Mouse (Mus musculus): ENCODE measurements around the gene Rgs6. TPM values are rescaled to one million over a fixed set of nuclear protein-coding genes. Genes with fewer than 3 reads are reported as not detected.

Rgs6 gene
- polyA plus RNA-seq, 1 experiment from 2014 or later: 14.3 TPM

DNA sequence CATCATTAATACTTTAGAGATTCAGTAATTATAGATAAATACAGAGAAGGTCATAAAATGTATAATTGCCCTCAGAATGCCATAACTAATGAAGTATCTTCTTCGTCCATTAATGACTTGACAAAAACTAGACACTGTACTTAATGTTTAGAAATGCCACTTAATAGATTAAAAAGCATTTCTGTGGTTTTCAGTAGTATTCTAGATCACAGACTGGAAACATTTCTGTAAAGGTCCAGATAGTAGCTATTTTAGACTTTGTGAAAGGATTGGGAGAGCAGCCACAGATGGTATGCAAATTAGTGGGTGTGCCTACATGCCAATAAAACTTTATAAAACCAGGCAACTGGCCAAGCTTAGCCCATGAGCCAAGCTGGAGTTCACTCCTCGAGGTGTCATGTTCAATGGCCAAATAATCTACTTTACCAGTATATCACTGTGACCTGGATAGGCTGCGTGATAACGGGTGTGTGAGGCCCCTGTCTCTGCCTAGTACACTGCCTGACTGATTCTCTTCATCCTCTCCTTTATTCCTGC is 82.2 kb downstream of the Rgs6 start:
- H3K27me3 ChIP-seq (ENCODE audit: control insufficient read depth, insufficient read depth, low read length): no peaks in the 10 kb centered on the region
- no peak overlapping the region for H3K4me2 ChIP-seq
- H3K9ac ChIP-seq (ENCODE audit: low read depth, low read length): no peak overlapping the region
- no peak for ATAC-seq (replicated peaks; ENCODE audit: insufficient number of reproducible peaks, low FRiP score, low TSS enrichment)
- H3K4me3 ChIP-seq (ENCODE audit: low read depth, low read length): no peak overlapping the region
- H3K36me3 ChIP-seq (ENCODE audit: control insufficient read depth, insufficient read depth, low read length): no peaks in the 10 kb centered on the region
- WGBS (ENCODE audit: insufficient replicate concordance): 68% methylated on average over 4 of the region's 4 CpGs
- H3K9me3 ChIP-seq (replicated peaks; ENCODE audit: control insufficient read depth, low read length): no peaks in the 10 kb centered on the region
- no peak overlapping the region for H3K27ac ChIP-seq (ENCODE audit: low read depth, low read length)
- 0 out of 2 replicates have a peak, but pooled peaks cover 4% of the 10 kb centered on the region for H3K4me1 ChIP-seq (ENCODE audit: control insufficient read depth, insufficient read depth, low read length)

DNA sequence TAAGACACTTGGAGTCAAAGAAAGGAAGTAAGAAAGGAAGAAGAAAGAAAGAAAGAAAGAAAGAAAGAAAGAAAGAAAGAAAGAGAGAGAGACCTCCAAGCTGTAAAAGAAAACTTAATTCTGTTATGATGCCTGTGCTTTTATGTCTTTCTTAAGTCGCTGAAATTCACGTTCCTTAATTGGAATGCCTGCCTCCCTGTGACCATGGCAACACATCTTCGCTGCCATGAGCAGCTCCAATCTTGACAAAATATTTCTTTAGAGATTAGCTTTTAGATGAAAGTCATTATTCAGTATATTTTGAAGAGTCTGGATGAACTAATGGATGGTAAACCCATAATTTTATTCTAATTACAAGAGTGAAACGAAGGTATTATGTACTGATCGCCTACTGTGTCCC is 83.5 kb downstream of the Rgs6 start:
- H3K4me3 ChIP-seq (ENCODE audit: low read depth, low read length): no peak overlapping the region
- H3K4me1 ChIP-seq (ENCODE audit: control insufficient read depth, insufficient read depth, low read length): 0 out of 2 replicates have a peak, but pooled peaks cover 7% of the 10 kb centered on the region
- H3K36me3 ChIP-seq (ENCODE audit: control insufficient read depth, insufficient read depth, low read length): no peaks in the 10 kb centered on the region
- no peak overlapping the region for H3K4me2 ChIP-seq
- no peaks in the 10 kb centered on the region for H3K9me3 ChIP-seq (replicated peaks; ENCODE audit: control insufficient read depth, low read length)
- H3K9ac ChIP-seq (ENCODE audit: low read depth, low read length): no peak overlapping the region
- no peak for ATAC-seq (replicated peaks; ENCODE audit: insufficient number of reproducible peaks, low FRiP score, low TSS enrichment)
- H3K27ac ChIP-seq (ENCODE audit: low read depth, low read length): no peak overlapping the region
- WGBS (ENCODE audit: insufficient replicate concordance): 83% methylated on average over 5 of the region's 5 CpGs
- no peaks in the 10 kb centered on the region for H3K27me3 ChIP-seq (ENCODE audit: control insufficient read depth, insufficient read depth, low read length)

DNA sequence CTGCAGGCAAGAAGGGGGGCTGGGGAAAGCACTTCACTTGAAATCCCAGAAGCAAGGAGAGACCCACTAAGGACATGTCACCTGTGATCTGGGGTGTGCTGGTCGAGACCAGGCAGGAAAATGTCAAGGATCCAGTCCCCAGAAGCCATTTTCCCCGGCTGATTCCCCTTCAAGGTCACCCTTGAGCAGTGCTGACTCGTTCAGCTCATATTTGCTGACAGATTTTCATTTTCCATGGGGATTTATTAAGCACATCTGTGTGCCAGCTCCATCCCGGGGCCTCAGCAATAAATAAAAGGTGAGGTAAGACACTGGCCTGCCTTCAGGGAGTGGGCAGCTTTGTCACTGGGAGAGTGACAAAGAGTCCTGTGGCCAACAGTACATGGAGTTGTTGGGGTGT is 87.0 kb downstream of the Rgs6 start:
- no peak overlapping the region for H3K27ac ChIP-seq (ENCODE audit: low read depth, low read length)
- H3K9ac ChIP-seq (ENCODE audit: low read depth, low read length): no peak overlapping the region
- 0 out of 2 replicates have a peak, but pooled peaks cover 7% of the 10 kb centered on the region for H3K4me1 ChIP-seq (ENCODE audit: control insufficient read depth, insufficient read depth, low read length)
- H3K4me2 ChIP-seq: no peak overlapping the region
- no peak for ATAC-seq (replicated peaks; ENCODE audit: insufficient number of reproducible peaks, low FRiP score, low TSS enrichment)
- no peaks in the 10 kb centered on the region for H3K36me3 ChIP-seq (ENCODE audit: control insufficient read depth, insufficient read depth, low read length)
- H3K9me3 ChIP-seq (replicated peaks; ENCODE audit: control insufficient read depth, low read length): no peaks in the 10 kb centered on the region
- WGBS (ENCODE audit: insufficient replicate concordance): 69% methylated on average over 4 of the region's 4 CpGs
- no peak overlapping the region for H3K4me3 ChIP-seq (ENCODE audit: low read depth, low read length)
- H3K27me3 ChIP-seq (ENCODE audit: control insufficient read depth, insufficient read depth, low read length): no peaks in the 10 kb centered on the region

DNA sequence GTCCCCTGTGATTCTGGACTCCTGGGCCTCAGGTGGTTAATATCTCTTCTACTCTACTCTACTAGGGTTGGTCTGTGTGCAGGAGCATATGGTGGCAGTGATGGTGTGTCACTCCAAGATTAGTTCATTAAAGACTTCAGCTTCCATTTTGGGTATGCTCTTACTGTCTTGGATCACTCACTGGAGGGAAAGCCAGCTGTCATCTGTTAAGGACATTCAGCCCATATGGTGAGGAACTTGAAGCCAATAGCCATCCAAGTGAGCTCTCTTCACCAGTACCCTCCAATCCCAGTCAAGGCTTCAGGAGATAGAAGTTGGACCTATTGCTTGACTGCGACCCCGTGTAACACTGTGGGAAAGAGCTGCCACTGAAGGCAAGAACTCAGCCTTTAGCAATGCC is 98.9 kb downstream of the Rgs6 start:
- Histone ChIP-seq H3K9me3 (replicated peaks; ENCODE audit: control insufficient read depth, low read length) (no peaks in the 10 kb centered on the region; the same call in 1 of the 2 replicates), H3K4me3 (ENCODE audit: low read depth, low read length) (no peak overlapping the region), H3K27ac (ENCODE audit: low read depth, low read length) (no peak overlapping the region), H3K36me3 (ENCODE audit: control insufficient read depth, insufficient read depth, low read length) (no peaks in the 10 kb centered on the region), H3K27me3 (ENCODE audit: control insufficient read depth, insufficient read depth, low read length) (no peaks in the 10 kb centered on the region), H3K4me1 (ENCODE audit: control insufficient read depth, insufficient read depth, low read length) (no peaks in the 10 kb centered on the region), H3K9ac (ENCODE audit: low read depth, low read length) (no peak overlapping the region), H3K4me2 (no peak overlapping the region)
- WGBS (ENCODE audit: insufficient replicate concordance): 78% methylated on average over 2 of the region's 2 CpGs
- ATAC-seq (replicated peaks; ENCODE audit: insufficient number of reproducible peaks, low FRiP score, low TSS enrichment): no peak

DNA sequence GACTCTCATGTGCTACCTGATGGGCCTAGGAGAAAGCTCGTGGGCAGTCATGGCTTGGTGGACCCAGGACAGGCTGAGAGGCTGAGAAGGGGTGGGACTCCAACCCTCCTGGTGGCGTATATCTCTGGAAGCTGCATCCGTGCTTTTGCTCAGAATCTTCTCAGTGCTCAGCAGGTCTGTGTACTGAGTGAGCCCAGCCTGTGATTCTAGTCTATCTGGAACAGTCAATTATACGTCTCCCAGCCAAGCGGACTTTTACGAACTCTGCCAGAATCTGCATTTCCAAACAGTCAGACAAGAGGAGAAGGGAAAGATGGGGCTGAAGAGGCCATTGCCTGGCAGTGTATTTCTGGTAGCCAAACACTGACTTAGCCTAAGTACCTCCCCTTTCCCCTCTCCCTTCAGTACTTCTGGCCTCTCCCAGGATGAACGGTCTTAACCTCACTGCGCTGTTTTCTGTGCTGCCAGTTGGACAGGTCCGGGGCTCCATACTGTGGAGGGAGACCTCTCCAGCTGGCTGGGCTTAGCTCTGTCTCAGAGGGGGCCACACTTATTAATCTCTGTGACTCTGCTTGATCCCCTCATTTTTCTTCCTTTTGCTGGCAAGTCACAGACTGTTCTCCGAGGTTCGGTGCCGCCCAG is 110.9 kb downstream of the Rgs6 start:
- no peak overlapping the region for H3K9ac ChIP-seq (ENCODE audit: low read depth, low read length)
- H3K4me2 ChIP-seq: no peak overlapping the region
- no peaks in the 10 kb centered on the region for H3K9me3 ChIP-seq (replicated peaks; ENCODE audit: control insufficient read depth, low read length)
- no peaks in the 10 kb centered on the region for H3K27me3 ChIP-seq (ENCODE audit: control insufficient read depth, insufficient read depth, low read length)
- H3K4me1 ChIP-seq (ENCODE audit: control insufficient read depth, insufficient read depth, low read length): no peaks in the 10 kb centered on the region
- H3K27ac ChIP-seq (ENCODE audit: low read depth, low read length): no peak overlapping the region
- no peak overlapping the region for H3K4me3 ChIP-seq (ENCODE audit: low read depth, low read length)
- ATAC-seq (replicated peaks; ENCODE audit: insufficient number of reproducible peaks, low FRiP score, low TSS enrichment): no peak; the same call in 1 of the 2 replicates
- 75% methylated on average over 12 of the region's 12 CpGs for WGBS (ENCODE audit: insufficient replicate concordance)
- no peaks in the 10 kb centered on the region for H3K36me3 ChIP-seq (ENCODE audit: control insufficient read depth, insufficient read depth, low read length)

DNA sequence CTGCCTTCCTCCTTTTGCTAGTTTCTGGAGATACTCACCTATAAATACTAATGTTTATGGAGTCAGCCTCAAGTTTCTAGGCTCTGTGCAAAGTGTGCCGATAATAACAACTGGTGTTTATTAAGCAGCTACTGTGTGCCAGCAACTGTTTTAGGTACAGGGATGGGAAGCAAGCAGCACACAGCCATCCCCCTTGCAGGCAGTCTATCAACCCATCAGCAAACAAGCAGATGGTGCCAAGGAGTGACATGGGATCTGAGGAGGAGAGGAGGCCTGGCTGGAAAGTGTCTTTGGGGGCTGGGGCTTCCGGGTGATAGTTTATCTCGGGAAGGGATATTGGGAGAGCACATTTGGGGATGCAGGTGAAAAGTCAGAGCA is 111.4 kb downstream of the Rgs6 start:
- 67% methylated on average over 3 of the region's 3 CpGs for WGBS (ENCODE audit: insufficient replicate concordance)
- Histone ChIP-seq H3K4me3 (ENCODE audit: low read depth, low read length) (no peak overlapping the region), H3K9me3 (replicated peaks; ENCODE audit: control insufficient read depth, low read length) (no peaks in the 10 kb centered on the region), H3K4me1 (ENCODE audit: control insufficient read depth, insufficient read depth, low read length) (no peaks in the 10 kb centered on the region), H3K9ac (ENCODE audit: low read depth, low read length) (no peak overlapping the region), H3K27me3 (ENCODE audit: control insufficient read depth, insufficient read depth, low read length) (no peaks in the 10 kb centered on the region), H3K4me2 (no peak overlapping the region), H3K36me3 (ENCODE audit: control insufficient read depth, insufficient read depth, low read length) (no peaks in the 10 kb centered on the region), H3K27ac (ENCODE audit: low read depth, low read length) (no peak overlapping the region)
- no peak for ATAC-seq (replicated peaks; ENCODE audit: insufficient number of reproducible peaks, low FRiP score, low TSS enrichment)

DNA sequence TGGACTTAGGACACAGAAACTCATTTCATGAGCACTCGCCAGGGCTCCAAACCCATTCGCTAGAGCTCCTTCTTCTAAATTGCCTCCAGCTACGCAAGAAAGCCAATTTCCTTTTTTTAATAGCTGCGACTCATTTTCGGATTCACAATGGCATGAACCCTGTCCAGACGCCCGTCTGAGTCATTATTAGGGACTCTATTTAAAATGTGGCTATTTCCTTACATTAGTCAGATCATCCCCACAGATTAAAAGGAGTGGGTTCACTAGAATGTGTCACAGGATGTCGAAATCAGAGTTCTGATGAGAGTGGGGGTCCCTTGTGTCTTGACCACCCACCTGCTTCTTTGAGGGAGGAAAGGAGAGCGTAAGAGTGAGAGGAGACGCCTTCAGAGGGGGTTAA is 112.1 kb downstream of the Rgs6 start:
- Histone ChIP-seq H3K27ac (ENCODE audit: low read depth, low read length) (no peak overlapping the region), H3K9me3 (replicated peaks; ENCODE audit: control insufficient read depth, low read length) (no peaks in the 10 kb centered on the region), H3K36me3 (ENCODE audit: control insufficient read depth, insufficient read depth, low read length) (no peaks in the 10 kb centered on the region), H3K27me3 (ENCODE audit: control insufficient read depth, insufficient read depth, low read length) (no peaks in the 10 kb centered on the region), H3K9ac (ENCODE audit: low read depth, low read length) (no peak overlapping the region), H3K4me3 (ENCODE audit: low read depth, low read length) (no peak overlapping the region), H3K4me2 (no peak overlapping the region), H3K4me1 (ENCODE audit: control insufficient read depth, insufficient read depth, low read length) (no peaks in the 10 kb centered on the region)
- 79% methylated on average over 10 of the region's 10 CpGs for WGBS (ENCODE audit: insufficient replicate concordance)
- no peak for ATAC-seq (replicated peaks; ENCODE audit: insufficient number of reproducible peaks, low FRiP score, low TSS enrichment)

DNA sequence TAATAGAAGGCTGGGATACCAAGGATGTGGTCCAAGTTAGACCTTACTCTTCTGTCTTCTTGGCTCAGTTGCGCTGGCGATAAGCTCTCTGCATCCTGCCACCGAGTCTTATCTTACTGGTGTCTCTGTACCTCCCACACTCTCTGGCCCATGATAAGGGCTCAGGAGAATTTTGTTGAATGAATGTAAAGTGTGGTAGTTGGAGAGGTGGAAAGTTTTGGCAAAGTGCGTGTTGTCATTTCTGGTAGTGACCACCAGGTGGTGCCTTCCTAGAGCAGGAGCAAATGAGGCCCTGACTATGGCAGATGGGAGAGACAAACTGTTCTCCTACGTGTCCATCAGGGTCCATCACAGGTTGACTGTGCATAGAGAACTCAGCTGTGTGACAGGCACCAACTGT is 112.7 kb downstream of the Rgs6 start:
- Histone ChIP-seq H3K9me3 (replicated peaks; ENCODE audit: control insufficient read depth, low read length) (no peaks in the 10 kb centered on the region), H3K4me3 (ENCODE audit: low read depth, low read length) (no peak overlapping the region), H3K36me3 (ENCODE audit: control insufficient read depth, insufficient read depth, low read length) (no peaks in the 10 kb centered on the region), H3K9ac (ENCODE audit: low read depth, low read length) (no peak overlapping the region), H3K27ac (ENCODE audit: low read depth, low read length) (no peak overlapping the region), H3K4me1 (ENCODE audit: control insufficient read depth, insufficient read depth, low read length) (no peaks in the 10 kb centered on the region), H3K4me2 (no peak overlapping the region), H3K27me3 (ENCODE audit: control insufficient read depth, insufficient read depth, low read length) (no peaks in the 10 kb centered on the region)
- WGBS (ENCODE audit: insufficient replicate concordance): 19% methylated on average over 5 of the region's 5 CpGs
- ATAC-seq (replicated peaks; ENCODE audit: insufficient number of reproducible peaks, low FRiP score, low TSS enrichment): no peak

DNA sequence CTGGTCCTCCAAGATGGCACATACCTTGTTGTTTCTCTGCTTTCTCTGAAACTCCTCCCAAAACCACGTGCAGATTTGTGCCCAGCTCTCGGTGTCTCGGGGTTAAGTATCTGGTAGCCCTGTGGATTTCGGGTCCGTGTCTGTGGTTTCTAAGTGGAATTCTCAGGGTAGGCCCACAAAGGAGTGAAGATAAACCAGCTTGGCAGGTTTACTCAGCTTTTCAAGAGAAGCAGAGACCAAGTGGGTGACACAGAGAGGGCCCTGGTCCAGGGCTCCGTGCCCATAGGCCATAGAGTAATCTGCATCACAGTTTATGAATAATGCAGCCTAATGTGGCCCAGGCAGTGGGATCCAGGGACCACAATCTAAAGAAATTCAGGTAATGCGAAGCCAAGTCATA is 113.3 kb downstream of the Rgs6 start:
- Histone ChIP-seq H3K4me2 (no peak overlapping the region), H3K9ac (ENCODE audit: low read depth, low read length) (no peak overlapping the region), H3K9me3 (replicated peaks; ENCODE audit: control insufficient read depth, low read length) (no peaks in the 10 kb centered on the region), H3K4me1 (ENCODE audit: control insufficient read depth, insufficient read depth, low read length) (no peaks in the 10 kb centered on the region), H3K27ac (ENCODE audit: low read depth, low read length) (no peak overlapping the region), H3K36me3 (ENCODE audit: control insufficient read depth, insufficient read depth, low read length) (no peaks in the 10 kb centered on the region), H3K4me3 (ENCODE audit: low read depth, low read length) (no peak overlapping the region), H3K27me3 (ENCODE audit: control insufficient read depth, insufficient read depth, low read length) (no peaks in the 10 kb centered on the region)
- WGBS (ENCODE audit: insufficient replicate concordance): 86% methylated on average over 7 of the region's 7 CpGs
- no peak for ATAC-seq (replicated peaks; ENCODE audit: insufficient number of reproducible peaks, low FRiP score, low TSS enrichment)
